Mouse (Mus musculus): ENCODE measurements around the gene Kif1b.
A peak's percentile ranks its signal among the peaks of the same experiment; 100 is the strongest.
"Not testable (repeated sequence)": the region's sequence is repeated elsewhere in the genome, so short reads cannot be mapped to it uniquely, and the experiment has no call there.

The Kif1b gene

DNA sequence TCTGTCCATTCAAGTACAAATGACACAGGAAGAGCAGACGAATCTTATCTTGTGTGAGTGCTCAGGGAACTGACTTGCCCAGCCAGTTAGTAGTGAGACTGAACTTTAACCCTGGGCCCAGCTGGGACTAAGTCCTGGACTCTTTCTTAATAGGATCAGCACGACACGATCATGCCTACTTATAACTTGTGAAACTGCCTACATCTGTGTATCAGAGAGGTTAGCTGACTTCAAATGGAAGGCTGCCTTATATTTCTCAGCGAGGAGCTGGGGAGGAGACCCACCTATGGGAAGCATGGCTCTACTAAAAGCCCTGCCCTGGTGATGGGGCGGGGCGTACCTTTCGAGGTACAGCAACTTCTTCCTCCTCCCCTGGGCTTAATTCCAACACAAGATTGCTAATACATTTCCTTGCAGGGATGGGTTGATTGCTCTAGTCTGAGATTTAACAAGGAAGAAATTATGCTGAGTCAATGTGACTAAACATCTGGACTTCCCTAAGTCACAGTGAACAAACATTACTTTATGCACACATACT lies 137.0 kb downstream of the Kif1b start:
- DNase-seq (ENCODE audit: low spot score in 2 of 2): no peak

DNA sequence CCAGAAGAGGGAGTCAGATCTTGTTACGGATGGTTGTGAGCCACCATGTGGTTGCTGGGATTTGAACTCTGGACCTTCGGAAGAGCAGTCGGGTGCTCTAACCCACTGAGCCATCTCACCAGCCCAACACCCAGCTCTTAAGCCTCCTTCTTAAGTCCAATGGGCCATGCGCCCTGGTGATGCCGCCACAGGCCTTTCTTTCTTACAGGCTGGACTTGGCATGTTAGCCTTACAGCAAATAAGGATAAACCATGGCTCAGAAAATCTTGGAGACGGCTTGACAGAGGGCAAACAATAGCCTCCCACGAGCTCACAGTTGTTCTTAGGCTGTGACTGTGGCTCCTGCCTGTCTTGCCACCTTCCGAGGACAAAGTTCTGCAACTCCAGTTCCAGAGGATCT lies 137.6 kb downstream of the Kif1b start:
- not testable (repeated sequence) for DNase-seq (ENCODE audit: low spot score in 2 of 2)

DNA sequence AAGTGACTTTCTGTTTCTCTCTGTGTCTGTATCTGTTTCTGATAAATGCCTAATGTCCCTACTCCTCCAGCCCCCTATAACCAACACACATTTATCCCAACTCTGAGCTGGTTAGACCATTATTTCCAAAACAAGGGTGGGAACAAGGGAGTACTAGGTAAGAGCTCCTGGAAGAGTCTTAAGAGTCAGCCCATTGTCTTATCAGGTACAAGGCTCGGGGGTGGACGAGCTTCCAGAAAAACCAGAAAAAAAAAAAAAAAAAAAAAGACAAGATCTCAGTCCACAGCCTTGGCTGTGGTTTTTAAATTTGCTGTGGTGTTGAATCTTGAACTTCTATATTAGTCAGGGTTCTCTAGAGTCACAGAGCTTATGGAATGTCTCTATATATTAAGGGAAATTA lies 139.5 kb downstream of the Kif1b start:
- DNase-seq (ENCODE audit: low spot score in 2 of 2): no peak

DNA sequence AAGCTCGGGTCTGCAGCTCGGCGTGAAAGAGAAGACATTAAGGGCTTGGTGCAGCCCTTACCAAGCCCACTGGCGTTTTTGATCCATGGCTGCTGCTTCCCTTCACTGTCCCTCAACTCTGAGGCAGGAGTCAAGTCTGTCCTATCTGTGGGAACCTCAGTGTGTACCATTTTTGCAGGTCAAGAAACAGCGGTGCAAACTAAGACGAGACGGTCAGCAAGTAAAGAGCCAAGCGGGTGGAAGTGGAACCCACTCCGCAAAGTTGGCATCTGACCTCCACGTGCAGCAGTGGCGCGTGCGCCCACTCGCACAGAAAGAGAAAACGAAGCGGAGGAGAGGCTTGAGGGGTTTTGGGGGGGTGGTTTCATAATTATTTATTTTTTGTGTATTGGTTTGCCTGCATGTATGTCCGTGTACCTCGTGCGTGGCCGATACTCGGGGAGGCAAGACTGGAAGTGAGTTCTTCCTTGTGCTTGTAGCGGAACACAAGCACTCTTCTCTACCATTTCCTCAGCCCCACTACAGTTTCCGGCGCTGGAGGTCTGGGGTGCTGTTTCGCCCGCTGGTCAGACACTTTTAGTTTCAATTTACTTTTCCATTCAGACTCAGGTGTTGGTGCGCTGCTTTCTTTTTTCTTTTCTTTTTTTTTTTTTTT lies 140.4 kb downstream of the Kif1b start:
- DNase-seq (ENCODE audit: low spot score in 2 of 2): peak in 1 of 2 experiments; percentile 35

DNA sequence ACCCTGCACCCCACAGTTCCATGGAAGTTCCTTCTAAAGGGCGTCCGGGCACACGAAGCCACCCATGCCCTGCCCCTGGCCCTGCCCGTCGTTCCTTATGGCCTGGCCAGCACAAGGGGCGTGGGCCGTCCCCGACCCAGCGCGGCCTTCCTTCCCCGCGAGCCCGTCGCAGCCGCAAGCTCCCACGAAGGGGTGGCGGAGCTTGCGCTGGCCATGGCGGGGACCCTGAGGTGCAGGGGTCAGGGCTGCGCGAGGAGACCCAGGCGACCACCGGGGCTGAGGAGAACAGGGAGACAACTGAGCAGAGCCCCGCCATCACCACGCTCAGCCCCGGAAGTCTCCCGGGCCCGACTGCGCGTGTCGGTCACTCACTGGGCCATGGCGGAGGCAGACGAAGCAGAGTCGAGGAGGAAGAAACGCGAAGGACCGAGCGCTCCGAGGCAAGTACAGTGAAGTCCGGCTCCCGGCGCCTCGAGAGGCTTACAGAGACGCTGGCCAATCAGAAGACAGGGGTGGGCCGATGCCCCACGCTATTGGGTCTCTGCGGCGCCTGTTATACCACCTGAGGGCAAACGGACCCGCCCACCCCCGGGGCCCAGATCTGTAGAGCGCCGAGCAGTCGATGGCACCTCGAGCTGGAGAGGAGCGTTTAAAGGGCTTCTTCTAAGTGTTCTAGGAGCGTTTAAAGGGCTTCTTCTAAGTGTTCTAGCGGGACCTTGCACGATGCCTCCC lies 141.1 kb downstream of the Kif1b start, which contains the start of gene Pgd:
TSS of gene Pgd (minus strand) at position 557 of the 732 bp plus-strand sequence.
- DNase-seq (ENCODE audit: low spot score in 2 of 2): peak; percentile 97 to 98

DNA sequence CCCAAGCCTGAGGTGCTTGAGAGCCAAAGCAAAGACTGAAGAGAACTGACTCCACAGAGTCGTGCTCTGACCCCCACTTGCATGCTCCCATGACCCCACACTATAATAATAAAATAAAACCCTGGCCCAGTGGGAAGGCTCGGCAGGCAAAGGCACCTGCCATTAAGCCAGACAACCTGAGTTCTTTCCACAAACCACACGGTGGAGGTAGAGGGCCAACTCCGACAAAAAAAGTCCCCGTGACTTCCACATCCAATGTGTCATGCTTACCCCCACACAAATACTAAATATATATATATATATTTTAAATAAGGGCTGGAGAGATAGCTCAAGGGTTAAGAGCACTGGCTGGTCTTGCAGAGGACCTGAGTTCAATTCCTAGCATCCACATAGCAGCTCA lies 143.3 kb downstream of the Kif1b start:
- no peak for DNase-seq (ENCODE audit: low spot score in 2 of 2)

DNA sequence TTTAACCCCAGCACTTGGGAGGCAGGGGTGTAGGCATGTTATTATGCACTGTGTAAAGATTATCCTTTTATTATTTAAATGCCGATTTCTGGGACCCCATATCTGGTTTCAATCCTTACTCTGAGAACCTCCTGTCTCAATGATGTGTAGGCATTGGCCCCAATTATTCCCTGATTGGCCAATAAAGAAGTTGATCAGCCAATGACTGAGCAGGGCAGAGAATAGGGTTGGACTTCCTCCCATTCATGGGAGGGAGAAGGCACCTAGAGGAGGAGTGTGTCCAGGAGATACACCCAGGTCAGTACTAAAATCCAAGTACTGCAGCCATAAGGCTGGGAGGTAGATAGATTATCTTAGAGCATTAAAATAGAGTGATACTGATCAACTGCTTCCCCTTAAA lies 144.3 kb downstream of the Kif1b start:
- DNase-seq (ENCODE audit: low spot score in 2 of 2): no peak

DNA sequence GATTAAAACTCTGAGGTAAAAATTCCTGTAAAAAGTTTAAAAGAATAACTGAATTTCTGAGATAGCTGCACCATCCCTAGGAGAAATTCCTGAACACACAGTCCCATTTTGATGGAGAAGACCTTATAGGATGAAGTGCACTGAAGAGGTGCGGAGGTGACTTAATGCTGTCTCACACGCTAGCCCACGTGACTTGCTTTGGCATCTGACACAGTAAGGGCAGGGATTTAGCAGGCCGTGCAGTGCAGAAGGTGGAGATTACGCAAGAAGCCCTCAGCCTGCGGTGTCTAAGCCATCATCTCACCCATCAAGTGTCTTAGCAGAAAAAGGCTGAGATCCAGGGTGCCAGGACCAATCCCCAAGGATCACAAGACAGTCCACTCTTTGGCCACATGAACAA lies 146.3 kb downstream of the Kif1b start:
- no peak for DNase-seq (ENCODE audit: low spot score in 2 of 2)

DNA sequence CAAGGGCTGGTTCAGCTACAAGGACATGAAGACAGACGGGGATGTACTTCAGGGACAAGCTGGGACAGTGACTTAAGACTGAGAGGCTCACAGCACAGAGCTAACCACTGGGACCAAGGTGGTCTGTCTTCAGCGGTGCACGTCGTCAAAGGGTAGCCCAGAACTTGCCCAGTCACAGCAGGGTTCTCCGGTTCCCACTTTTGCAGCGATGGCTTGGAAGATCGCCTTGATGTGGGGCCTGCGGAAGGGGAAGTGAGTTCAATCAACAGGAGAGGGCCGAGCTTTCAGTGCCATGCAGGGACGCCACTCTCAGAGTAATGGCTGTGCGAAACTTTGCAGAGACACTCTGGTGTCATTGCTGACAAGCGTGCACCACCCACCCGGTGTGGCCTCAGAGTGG lies 147.6 kb downstream of the Kif1b start:
- DNase-seq (ENCODE audit: low spot score in 2 of 2): no peak

DNA sequence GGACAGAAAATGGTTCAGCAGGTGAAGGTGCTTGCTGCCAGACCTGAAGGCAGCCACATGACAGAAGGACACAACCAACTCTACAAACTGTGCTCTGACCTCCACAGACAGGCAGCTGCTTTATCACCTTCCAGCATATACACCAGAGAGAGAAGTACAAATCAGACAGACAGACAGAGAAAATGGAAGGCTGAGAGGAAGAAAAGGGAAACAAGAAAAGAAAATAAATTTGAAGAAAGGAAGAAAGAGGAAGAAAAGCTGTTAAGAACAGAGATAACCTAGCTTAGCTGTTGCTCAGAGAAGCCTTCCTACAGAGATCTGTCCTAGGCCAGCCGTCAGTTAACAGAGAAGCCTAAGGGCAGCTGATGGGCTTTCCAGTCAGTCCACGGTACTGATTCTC lies 148.3 kb downstream of the Kif1b start:
- DNase-seq (ENCODE audit: low spot score in 2 of 2): no peak

DNA sequence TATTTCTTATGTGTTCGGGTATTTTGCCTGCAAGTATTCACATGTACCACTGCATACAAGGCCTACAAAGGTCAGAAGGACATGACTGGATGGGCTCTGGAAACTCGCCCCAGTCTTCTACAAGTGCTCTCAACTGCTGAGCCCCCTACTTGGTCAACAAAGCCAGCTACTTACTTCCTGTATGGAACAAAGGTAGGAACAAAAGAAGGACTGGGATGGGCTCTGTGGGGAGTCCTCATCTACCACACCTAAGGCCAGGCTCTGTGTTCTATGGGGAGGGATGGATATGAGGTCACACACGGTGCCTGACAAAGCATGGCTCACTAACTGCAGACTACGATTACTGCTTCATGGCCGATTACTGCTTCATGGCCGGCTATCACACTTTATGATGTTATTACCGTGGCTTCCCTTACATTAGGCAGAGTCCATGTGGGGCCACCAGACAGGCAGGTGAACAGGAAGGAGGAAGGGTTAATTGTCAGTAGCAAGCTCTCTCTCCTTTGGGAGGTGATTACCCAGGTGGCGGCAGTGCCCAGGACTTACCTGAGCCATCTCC lies 150.0 kb downstream of the Kif1b start:
- no peak for DNase-seq (ENCODE audit: low spot score in 2 of 2)

DNA sequence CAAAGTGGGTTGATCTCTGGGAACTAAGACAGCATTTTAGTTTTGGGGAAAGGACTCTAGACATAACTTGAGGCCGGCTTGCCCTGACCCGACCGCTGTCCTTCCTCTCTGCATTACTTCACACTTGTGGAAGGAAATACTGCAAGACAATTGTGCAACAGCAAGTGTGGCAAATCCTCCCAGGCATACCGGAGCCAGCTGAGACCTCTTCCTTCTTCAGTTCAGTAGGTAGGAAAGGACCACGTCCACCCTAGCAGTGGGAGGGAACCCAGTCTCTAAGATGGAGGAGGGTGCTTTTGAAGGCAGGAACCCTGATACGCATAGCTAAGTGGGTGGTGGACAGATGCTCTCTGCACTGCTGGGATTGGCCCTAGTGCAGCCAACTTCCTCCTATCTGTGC lies 151.8 kb downstream of the Kif1b start:
- no peak for DNase-seq (ENCODE audit: low spot score in 2 of 2)

DNA sequence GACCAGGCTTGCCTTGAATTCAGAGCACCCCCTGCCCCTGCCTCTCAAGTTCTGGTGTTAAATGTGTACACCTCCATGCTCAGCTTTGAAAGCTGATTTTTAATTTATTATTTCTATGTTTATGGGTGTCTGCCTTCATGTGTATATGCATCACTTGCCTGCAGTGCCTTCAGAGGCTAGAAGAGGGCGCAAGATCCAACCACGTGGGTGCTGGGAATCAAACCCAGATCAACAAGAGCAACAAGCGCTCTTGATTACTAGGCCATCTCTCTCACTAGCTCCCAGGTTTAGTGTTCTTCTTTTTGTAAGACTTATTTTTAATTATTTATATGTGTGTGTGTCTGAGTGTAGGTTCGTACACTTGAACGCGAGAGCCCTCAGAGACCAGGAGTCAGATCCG lies 152.6 kb downstream of the Kif1b start:
- no peak for DNase-seq (ENCODE audit: low spot score in 2 of 2)

DNA sequence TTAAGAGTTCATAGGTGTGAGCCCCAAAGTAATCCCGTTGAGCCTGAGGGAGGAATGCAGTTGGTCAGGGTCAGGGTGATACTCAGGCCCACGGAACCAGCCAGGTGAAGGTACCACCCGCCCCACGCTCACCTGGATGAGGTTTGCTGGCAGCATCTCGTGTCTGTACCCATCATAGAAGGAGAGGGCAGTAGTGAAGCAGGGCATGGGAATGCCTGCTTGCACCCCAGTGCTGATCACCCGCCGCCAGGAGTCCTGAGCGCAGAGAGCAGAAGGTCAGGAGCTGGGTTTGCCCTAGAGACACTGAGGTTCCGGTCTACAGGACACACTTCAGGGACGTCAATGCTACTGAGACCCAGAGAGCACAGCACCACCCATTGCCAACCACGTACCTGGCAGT lies 156.8 kb downstream of the Kif1b start:
- DNase-seq (ENCODE audit: low spot score in 2 of 2): no peak

DNA sequence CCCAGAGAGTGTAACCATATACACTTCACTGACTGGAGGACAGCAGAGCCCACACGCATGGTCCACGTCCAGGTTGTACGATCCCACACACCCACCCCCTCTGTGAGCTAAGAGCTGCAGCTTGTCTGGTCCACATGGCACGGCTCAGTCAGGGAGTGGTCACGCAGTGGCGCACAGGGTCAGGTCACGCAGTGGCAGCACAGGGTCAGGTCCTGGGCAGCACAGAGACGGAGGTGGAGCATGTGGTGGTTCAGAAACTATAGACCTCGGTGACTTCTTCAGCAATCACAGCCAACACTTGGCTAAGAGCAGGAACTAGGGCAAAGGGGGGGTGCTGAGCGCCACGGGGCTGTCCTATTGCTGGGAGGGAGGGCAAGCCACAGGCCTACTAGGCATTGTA lies 157.2 kb downstream of the Kif1b start:
- DNase-seq (ENCODE audit: low spot score in 2 of 2): no peak

DNA sequence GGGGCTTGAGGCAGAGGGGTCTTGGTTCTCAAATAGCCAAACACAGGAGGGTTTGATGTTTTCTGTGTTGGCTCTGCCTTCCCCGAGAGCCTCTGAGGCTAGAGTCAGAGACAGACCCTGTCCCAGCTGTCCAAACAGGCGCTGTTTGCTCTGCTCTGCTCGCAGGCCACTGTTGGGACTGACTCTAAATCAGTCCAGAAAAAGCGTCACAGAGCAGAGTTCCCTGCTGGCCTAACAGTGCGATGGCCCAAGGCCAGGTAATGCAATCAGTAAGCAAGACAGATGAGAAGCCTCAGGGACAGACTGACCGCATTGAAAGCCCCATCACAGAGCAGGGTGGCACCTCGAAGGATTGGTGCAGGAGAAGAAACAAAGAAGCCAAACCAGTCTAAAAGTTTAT lies 157.9 kb downstream of the Kif1b start:
- no peak for DNase-seq (ENCODE audit: low spot score in 2 of 2)

DNA sequence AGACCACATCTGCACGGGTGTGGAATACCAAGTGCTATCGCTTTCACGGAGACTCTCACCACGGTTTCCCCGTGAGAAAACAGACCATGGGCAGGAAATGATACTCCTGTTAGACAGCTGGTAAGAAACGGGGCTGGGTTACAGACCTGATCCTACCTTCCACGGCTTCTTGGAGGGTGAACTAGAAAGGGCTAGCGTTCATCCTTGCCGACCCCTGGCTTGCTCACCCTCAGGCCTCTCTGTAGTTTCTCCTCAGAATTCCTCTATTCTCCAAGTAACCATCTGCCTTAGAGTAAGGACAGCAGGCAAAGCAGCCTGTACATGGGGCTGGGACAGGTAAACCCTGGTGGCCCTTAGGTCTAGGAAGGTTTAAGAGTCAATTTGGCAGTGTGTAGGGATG lies 158.3 kb downstream of the Kif1b start:
- no peak for DNase-seq (ENCODE audit: low spot score in 2 of 2)

DNA sequence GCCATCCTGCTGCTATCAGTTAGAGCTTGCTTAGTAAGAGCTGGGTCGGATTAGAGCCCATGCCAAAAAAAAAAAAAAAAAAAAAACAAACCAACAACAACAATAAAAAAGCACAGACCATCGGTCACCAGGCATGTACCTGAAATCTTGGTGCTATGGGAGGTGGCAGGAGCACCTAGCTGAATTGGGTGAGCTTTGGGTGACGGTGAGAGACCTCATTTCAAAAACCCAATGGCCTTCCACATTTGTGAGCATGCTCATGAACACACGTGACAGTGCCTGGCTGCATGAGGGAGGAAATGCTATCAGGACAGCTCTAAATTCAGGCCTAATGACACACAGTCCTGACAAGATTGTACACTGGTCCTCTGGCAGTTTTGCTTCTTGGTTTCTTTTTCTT lies 159.4 kb downstream of the Kif1b start:
- no peak for DNase-seq (ENCODE audit: low spot score in 2 of 2)

DNA sequence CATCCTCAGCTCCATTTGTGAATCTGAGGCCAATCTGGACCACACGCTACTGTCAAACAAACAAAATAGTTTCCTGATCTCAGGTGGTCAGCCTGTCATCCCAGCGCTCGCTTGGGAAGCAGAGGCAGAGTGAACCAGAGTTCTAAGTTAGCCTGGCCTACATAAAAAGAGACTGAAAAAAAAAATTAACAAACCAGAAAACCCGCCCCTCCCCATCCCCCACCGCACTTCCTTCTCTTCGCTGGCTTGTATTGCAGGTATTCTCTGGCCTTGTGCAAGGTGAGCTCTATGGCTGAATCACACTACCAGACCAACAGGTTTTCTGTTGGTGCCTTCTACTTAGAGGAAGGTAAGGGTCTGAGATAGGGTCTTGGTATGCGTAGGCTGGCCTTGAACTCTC lies 160.0 kb downstream of the Kif1b start:
- no peak for DNase-seq (ENCODE audit: low spot score in 2 of 2)

DNA sequence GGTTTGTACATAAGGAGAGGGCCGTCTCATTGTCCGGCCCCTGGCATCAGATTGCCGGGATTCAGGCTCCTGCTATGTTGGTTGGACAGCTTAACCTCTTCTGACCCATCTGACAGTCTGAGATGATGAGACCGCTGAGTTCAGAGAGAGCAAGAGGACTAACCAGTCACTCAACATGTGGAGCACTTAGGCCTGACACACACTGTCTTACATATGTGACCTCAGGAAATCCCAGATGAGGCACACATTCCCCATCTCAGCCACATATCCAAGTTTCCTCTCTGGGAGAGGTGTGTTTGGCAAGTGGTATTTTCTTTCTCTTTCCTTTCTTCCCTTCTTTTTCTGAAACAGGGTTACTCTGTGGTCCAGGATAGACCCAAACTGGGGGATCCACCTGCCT lies 162.3 kb downstream of the Kif1b start:
- no peak for DNase-seq (ENCODE audit: low spot score in 2 of 2)

DNA sequence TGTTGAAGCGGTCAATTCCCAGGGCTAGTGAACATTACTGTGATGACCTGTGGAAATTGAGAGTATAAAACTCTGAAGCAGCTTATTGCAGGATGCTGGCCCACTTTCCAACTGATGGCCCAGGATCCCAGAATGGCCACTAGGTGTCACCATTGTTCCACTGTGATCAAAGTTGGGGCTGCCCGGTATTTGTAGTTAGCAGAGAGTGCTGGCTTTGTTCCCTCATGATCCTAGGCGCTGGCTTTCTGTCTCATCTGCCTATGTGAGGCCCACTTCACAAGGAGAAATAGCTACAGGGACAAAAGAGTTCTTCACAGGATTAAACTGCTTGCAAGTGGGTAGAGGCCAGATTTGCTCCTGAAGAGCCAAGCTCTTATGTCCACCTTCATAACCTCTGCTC lies 163.0 kb downstream of the Kif1b start:
- DNase-seq (ENCODE audit: low spot score in 2 of 2): peak; percentile 87 to 89

DNA sequence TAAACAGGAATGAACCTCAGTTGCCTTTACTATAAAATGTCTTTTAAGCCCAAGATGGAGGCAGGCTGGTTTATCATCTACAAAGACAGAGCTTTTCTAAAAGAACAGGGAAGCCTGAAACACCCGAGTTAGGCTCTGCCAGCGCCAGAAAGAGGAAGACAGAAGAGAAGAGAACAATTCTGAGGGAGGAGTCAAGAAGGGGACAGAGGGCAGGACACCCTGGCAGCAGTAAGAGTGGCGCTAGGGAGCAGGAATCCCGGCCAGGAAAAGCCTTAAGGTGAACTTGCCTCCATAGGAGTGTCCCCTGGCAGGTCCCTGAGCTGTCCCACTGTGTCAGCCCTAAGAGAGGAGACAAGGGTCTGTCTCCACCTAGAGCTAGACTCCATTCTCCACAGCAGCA lies 163.9 kb downstream of the Kif1b start:
- DNase-seq (ENCODE audit: low spot score in 2 of 2): no peak

DNA sequence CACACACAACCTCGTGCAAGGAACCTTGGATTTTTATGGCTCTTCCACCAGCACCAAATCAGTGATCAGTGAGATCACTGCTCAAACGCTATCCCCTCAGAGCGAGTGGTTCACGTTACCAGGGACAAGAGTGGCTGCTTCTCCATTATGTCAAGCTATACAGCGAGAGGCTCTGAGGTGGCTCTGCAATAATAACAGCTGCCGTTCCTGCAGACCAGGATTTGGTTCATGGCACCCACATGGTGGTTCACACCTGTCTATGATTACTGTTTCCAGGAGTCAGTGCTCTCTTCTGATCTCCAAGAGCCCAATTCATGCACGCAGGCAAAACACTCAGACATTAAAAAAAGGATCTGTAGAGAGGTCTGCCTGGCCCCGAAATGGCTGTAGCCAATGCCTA lies 169.0 kb downstream of the Kif1b start:
- DNase-seq (ENCODE audit: low spot score in 2 of 2): no peak
